Mouse (Mus musculus) C2C12 (cell line): ENCODE results near the gene Kif24. TPM values are rescaled to one million over a fixed set of nuclear protein-coding genes. Genes with fewer than 3 reads are reported as not detected.

Experiments used
- H3K27me3 ChIP-seq: one replicate; pipeline ENCODE4 v1.6.1; 2011; ENCODE audit not compliant: control insufficient read depth, insufficient read depth, insufficient read length
- H3K36me3 ChIP-seq: one replicate; pipeline ENCODE4 v1.6.1; 2011; ENCODE audit not compliant: control insufficient read depth, insufficient read depth
- H3K4me3 ChIP-seq: one replicate; pipeline ENCODE4 v1.5.1; 2011; ENCODE audit warnings: mild to moderate bottlenecking, control low read depth; ENCODE audit not compliant: poor library complexity, insufficient read depth, severe bottlenecking
- H3K79me2 ChIP-seq: one replicate; pipeline ENCODE4 v1.6.1; 2011; ENCODE audit not compliant: control insufficient read depth, insufficient read depth
- H3K79me3 ChIP-seq: one replicate; pipeline ENCODE4 v1.6.1; 2011; ENCODE audit warnings: low read depth, control low read depth
- H3ac ChIP-seq: one replicate; pipeline ENCODE3; 2011; ENCODE audit warnings: low read depth; ENCODE audit not compliant: control insufficient read depth, insufficient read length
- CEBPB ChIP-seq: IDR thresholded peaks from one replicate; pipeline ENCODE4 v1.6.1; 2011; ENCODE audit warnings: low read depth, mild to moderate bottlenecking, control low read depth, moderate library complexity
- CTCF ChIP-seq: IDR thresholded peaks from one replicate; pipeline ENCODE4 v1.5.1; 2011; ENCODE audit not compliant: control insufficient read depth, insufficient read depth, insufficient read length
- FOSL1 ChIP-seq: IDR thresholded peaks from one replicate; pipeline ENCODE4 v1.8.0; 2011; ENCODE audit warnings: mild to moderate bottlenecking, low read length; ENCODE audit not compliant: poor library complexity, insufficient read depth, severe bottlenecking
- MAX ChIP-seq: IDR thresholded peaks from one replicate; pipeline ENCODE4 v1.6.1; 2011; ENCODE audit warnings: mild to moderate bottlenecking, control low read depth
- MYOD1 ChIP-seq: IDR thresholded peaks from one replicate; pipeline ENCODE4 v1.6.1; 2011; ENCODE audit warnings: low read depth; ENCODE audit not compliant: control insufficient read depth, insufficient read length
- MYOG ChIP-seq: IDR thresholded peaks from one replicate; pipeline ENCODE4 v1.6.1; 2011; ENCODE audit not compliant: control insufficient read depth, insufficient read length; ENCODE audit errors: extremely low read depth
- USF1 ChIP-seq: IDR thresholded peaks from one replicate; pipeline ENCODE4 v1.6.1; 2011; ENCODE audit warnings: low read depth, mild to moderate bottlenecking, control low read depth, moderate library complexity
- polyA plus RNA-seq: library from polyadenylated mRNA; unstranded; fragments of >200 nt; fragmentation: generic; extraction: Trizol; gene quantifications from one replicate; pipeline ENCODE4 v1.2.1, GENCODE M21; 2012; ENCODE audit warnings: missing spikeins

The Kif24 gene
- polyA plus RNA-seq, 1 experiment = 3.0 TPM

- Histone ChIP-seq H3K79me2 (peaks cover 11% of the 10 kb centered on the region), H3K4me3 (no peak overlapping the region), H3K36me3 (peaks cover 20% of the 10 kb centered on the region), H3K79me3 (no peaks in the 10 kb centered on the region), H3K27me3 (no peaks in the 10 kb centered on the region), H3ac (no peak overlapping the region)
- TF ChIP-seq CEBPB (no peak), CTCF (no peak)
Measured at GRCm38 (mm10) chr4:41447595-41447994, 17.1 kb downstream of the Kif24 start.

- no peaks in the 10 kb centered on the region for H3K79me2 ChIP-seq
- no peaks in the 10 kb centered on the region for H3K36me3 ChIP-seq
- no peak overlapping the region for H3K4me3 ChIP-seq
- TF ChIP-seq MYOG = no peak
- TF ChIP-seq MAX = no peak
- TF ChIP-seq CTCF = no peak
- TF ChIP-seq MYOD1 = no peak
- no peak for TF ChIP-seq FOSL1
- TF ChIP-seq USF1 = no peak
- no peak for TF ChIP-seq CEBPB
- no peaks in the 10 kb centered on the region for H3K27me3 ChIP-seq
- no peaks in the 10 kb centered on the region for H3K79me3 ChIP-seq
- H3ac ChIP-seq = no peak overlapping the region
Measured at GRCm38 (mm10) chr4:41442790-41443302, 21.8 kb downstream of the Kif24 start.

- Histone ChIP-seq H3K79me2 (no peaks in the 10 kb centered on the region), H3ac (no peak overlapping the region), H3K36me3 (no peaks in the 10 kb centered on the region), H3K4me3 (no peak overlapping the region), H3K27me3 (no peaks in the 10 kb centered on the region), H3K79me3 (no peaks in the 10 kb centered on the region)
- no peak for TF ChIP-seq USF1
- no peak for TF ChIP-seq MYOG
- no peak for TF ChIP-seq CTCF
- TF ChIP-seq MYOD1 = no peak
- no peak for TF ChIP-seq MAX
- TF ChIP-seq FOSL1 = no peak
- no peak for TF ChIP-seq CEBPB
Measured at GRCm38 (mm10) chr4:41438931-41439330, 25.8 kb downstream of the Kif24 start.

- Histone ChIP-seq H3K27me3 (no peaks in the 10 kb centered on the region), H3K79me3 (no peaks in the 10 kb centered on the region), H3K79me2 (no peaks in the 10 kb centered on the region), H3K36me3 (no peaks in the 10 kb centered on the region), H3ac (no peak overlapping the region), H3K4me3 (no peak overlapping the region)
- TF ChIP-seq CTCF = no peak
- no peak for TF ChIP-seq CEBPB
- TF ChIP-seq USF1 = no peak
- TF ChIP-seq MYOG = no peak
Measured at GRCm38 (mm10) chr4:41416966-41417365, 47.7 kb downstream of the Kif24 start.

- Histone ChIP-seq H3K4me3 (no peak overlapping the region), H3K27me3 (no peaks in the 10 kb centered on the region), H3K79me2 (no peaks in the 10 kb centered on the region), H3K79me3 (no peaks in the 10 kb centered on the region), H3K36me3 (peaks cover 7% of the 10 kb centered on the region), H3ac (no peak overlapping the region)
- no peak for TF ChIP-seq MYOG
- TF ChIP-seq MYOD1 = no peak
- no peak for TF ChIP-seq CEBPB
- TF ChIP-seq MAX = no peak
- no peak for TF ChIP-seq CTCF
- TF ChIP-seq USF1 = no peak
- no peak for TF ChIP-seq FOSL1
Measured at GRCm38 (mm10) chr4:41409341-41409740, 55.3 kb downstream of the Kif24 start.

GRCm38 (mm10) chr4:41407353-41407752 is 57.3 kb downstream of the Kif24 start:
- H3K79me3 ChIP-seq = no peaks in the 10 kb centered on the region
- H3K4me3 ChIP-seq = no peak overlapping the region
- TF ChIP-seq MAX = no peak
- TF ChIP-seq CTCF = no peak
- no peak for TF ChIP-seq FOSL1
- TF ChIP-seq CEBPB = no peak
- no peak for TF ChIP-seq USF1
- no peak for TF ChIP-seq MYOG
- no peak for TF ChIP-seq MYOD1
- no peaks in the 10 kb centered on the region for H3K27me3 ChIP-seq
- H3K36me3 ChIP-seq = peaks cover 18% of the 10 kb centered on the region
- H3K79me2 ChIP-seq = no peaks in the 10 kb centered on the region
- H3ac ChIP-seq = no peak overlapping the region
